In genomic region chr12:117342321-117342720, GRCm38 (mm10) we compare ENCODE assay signal across 14 mouse cellular contexts.
DNase-seq lines count a peak whose midpoint lies in the region; ATAC-seq and TF ChIP-seq lines count a peak whose summit lies in the region.
"Had no signal": no experiment of that assay in that cellular context is flagged by ENCODE, and none has a peak within 500 bp of the region (broad histone marks: within the 10 kb centered on the region; RNA-seq: fewer than 3 reads in every experiment).

No protein-coding gene starts in this region.

- H3K9me3 ChIP-seq in forebrain, embryonic 10.5 days: peaks cover 6% of the 10 kb centered on the region; the same call in 1 of the 2 replicates
- no peaks in the 10 kb centered on the region for H3K9me3 ChIP-seq in hindbrain, embryonic 13.5 days
- H3K9me3 ChIP-seq in midbrain, embryonic 13.5 days: peaks cover 3% of the 10 kb centered on the region; the same call in 1 of the 2 replicates
- H3K9me3 ChIP-seq: embryonic facial prominence, embryonic 15.5 days; heart, embryonic 15.5 days; liver, embryonic 13.5 days had no signal

- TF ChIP-seq CTCF in brain, embryonic 14.5 days (IDR thresholded peaks at IDR 0.05; ENCODE audit: borderline replicate concordance, extremely low read depth, insufficient read depth, insufficient read length): no peak

- no peak overlapping the region for H3K4me2 ChIP-seq in hindbrain, embryonic 13.5 days
- no peak overlapping the region for H3K4me2 ChIP-seq in midbrain, embryonic 13.5 days (replicated peaks)
- H3K4me2 ChIP-seq: embryonic facial prominence, embryonic 15.5 days; heart, embryonic 15.5 days; liver, embryonic 13.5 days had no signal

- H3K9ac ChIP-seq in hindbrain, embryonic 13.5 days: peak overlapping the region; percentile 8; the same call in 1 of the 2 replicates
- no peak overlapping the region for H3K9ac ChIP-seq in midbrain, embryonic 13.5 days (replicated peaks)
- H3K9ac ChIP-seq: embryonic facial prominence, embryonic 15.5 days; heart, embryonic 15.5 days; liver, embryonic 13.5 days had no signal

- ATAC-seq in hindbrain, embryonic 13.5 days (ENCODE audit: low FRiP score): no peak
- ATAC-seq in midbrain, embryonic 13.5 days: no peak
- ATAC-seq: inflammation-experienced regulatory T-cells, adult 6 months; lung, postnatal 0 days had no signal

- peak; percentile 52 for DNase-seq in brain, embryonic 14.5 days (ENCODE audit: low read depth)
- DNase-seq in forebrain, embryonic 10.5 days (ENCODE audit: extremely low spot score, low spot score): no peak
- no peak for DNase-seq in left cerebral cortex, postnatal 14 days (ENCODE audit: low spot score in 2 of 2)
- no peak for DNase-seq in right cerebral cortex, postnatal 4 days
- no peak for DNase-seq in heart, postnatal 4 days
- DNase-seq: cerebellum, adult 11-12 months; liver, embryonic 13.5 days; thymus, adult 18-20 months had no signal

- H3K27ac ChIP-seq in forebrain, embryonic 10.5 days: peak overlapping the region; percentile 70
- peak overlapping the region; percentile 55 for H3K27ac ChIP-seq in hindbrain, embryonic 13.5 days
- H3K27ac ChIP-seq in midbrain, embryonic 13.5 days: peak overlapping the region; percentile 78
- H3K27ac ChIP-seq: embryonic facial prominence, embryonic 15.5 days; heart, embryonic 15.5 days; liver, embryonic 13.5 days had no signal

- WGBS in forebrain, embryonic 10.5 days: 40% methylated on average over 6 of the region's 6 CpGs
- 32% methylated on average over 6 of the region's 6 CpGs for WGBS in hindbrain, embryonic 13.5 days
- 37% methylated on average over 6 of the region's 6 CpGs for WGBS in midbrain, embryonic 13.5 days

- TF ChIP-seq POLR2A in brain, embryonic 14.5 days (IDR thresholded peaks at IDR 0.05; ENCODE audit: borderline replicate concordance, extremely low read depth, insufficient read depth, insufficient read length, poor library complexity, severe bottlenecking): no peak

- intact Hi-C loops in left cerebral cortex, postnatal 14 days (cut with DNase I): no loop called here

- H3K4me3 ChIP-seq in forebrain, embryonic 10.5 days: no peak overlapping the region
- no peak overlapping the region for H3K4me3 ChIP-seq in hindbrain, embryonic 13.5 days
- H3K4me3 ChIP-seq in midbrain, embryonic 13.5 days (replicated peaks): no peak overlapping the region
- H3K4me3 ChIP-seq: embryonic facial prominence, embryonic 15.5 days; heart, embryonic 15.5 days; liver, embryonic 13.5 days had no signal

- H3K4me1 ChIP-seq in forebrain, embryonic 10.5 days: peaks cover 66% of the 10 kb centered on the region
- H3K4me1 ChIP-seq in hindbrain, embryonic 13.5 days (replicated peaks): peaks cover 64% of the 10 kb centered on the region
- H3K4me1 ChIP-seq in midbrain, embryonic 13.5 days (replicated peaks): peaks cover 78% of the 10 kb centered on the region
- H3K4me1 ChIP-seq: liver, embryonic 13.5 days had no signal

- H3K27me3 ChIP-seq in forebrain, embryonic 10.5 days (ENCODE audit: poor library complexity, severe bottlenecking): 0 out of 2 replicates have a peak, but pooled peaks cover 12% of the 10 kb centered on the region
- H3K27me3 ChIP-seq in hindbrain, embryonic 13.5 days: no peaks in the 10 kb centered on the region
- H3K27me3 ChIP-seq in midbrain, embryonic 13.5 days: no peaks in the 10 kb centered on the region
- H3K27me3 ChIP-seq: embryonic facial prominence, embryonic 15.5 days; heart, embryonic 15.5 days; liver, embryonic 13.5 days had no signal

- H3K36me3 ChIP-seq in forebrain, embryonic 10.5 days (replicated peaks): no peaks in the 10 kb centered on the region
- H3K36me3 ChIP-seq in hindbrain, embryonic 13.5 days: no peaks in the 10 kb centered on the region
- H3K36me3 ChIP-seq in midbrain, embryonic 13.5 days: no peaks in the 10 kb centered on the region
- H3K36me3 ChIP-seq: embryonic facial prominence, embryonic 15.5 days; heart, embryonic 15.5 days; liver, embryonic 13.5 days had no signal
